Mouse (Mus musculus): ENCODE results near the gene Slc31a2. TPM values are rescaled to one million over a fixed set of nuclear protein-coding genes. Genes with fewer than 3 reads are reported as not detected.

The Slc31a2 gene
- total and polyA plus RNA-seq, 2 experiments from 2014 or later = 10.9 to 15.8 TPM

- Histone ChIP-seq H3K9me3 (ENCODE audit: low read length) (no peaks in the 10 kb centered on the region), H3K27me3 (ENCODE audit: insufficient read depth, low read length) (no peaks in the 10 kb centered on the region), H3K4me1 (ENCODE audit: insufficient read depth) (no peaks in the 10 kb centered on the region), H3K4me3 (ENCODE audit: low read depth, low read length) (no peak overlapping the region), H3K9ac (no peak overlapping the region), H3K36me3 (ENCODE audit: insufficient read depth) (no peaks in the 10 kb centered on the region), H3K27ac (ENCODE audit: low read depth, low read length) (no peak overlapping the region), H3K4me2 (ENCODE audit: low read depth) (no peak overlapping the region)
- ATAC-seq (no peak), DNase-seq (no peak)
- 61% methylated on average over 5 of the region's 5 CpGs for WGBS
- TF ChIP-seq CTCF (IDR thresholded peaks at IDR 0.05; ENCODE audit: low read depth) = no peak
These were observed 19.0 kb downstream of the Slc31a2 start for GRCm38 (mm10) chr4:62281319-62281718.

GRCm38 (mm10) chr4:62282969-62283368, 20.6 kb downstream of the Slc31a2 start:
- ATAC-seq (no peak), DNase-seq (no peak)
- H3K36me3 ChIP-seq (ENCODE audit: insufficient read depth) = no peaks in the 10 kb centered on the region
- no peak overlapping the region for H3K4me3 ChIP-seq (ENCODE audit: low read depth, low read length)
- no peaks in the 10 kb centered on the region for H3K27me3 ChIP-seq (ENCODE audit: insufficient read depth, low read length)
- no peak for TF ChIP-seq CTCF (IDR thresholded peaks at IDR 0.05; ENCODE audit: low read depth)
- WGBS = 86% methylated on average over 7 of the region's 7 CpGs
- no peak overlapping the region for H3K27ac ChIP-seq (ENCODE audit: low read depth, low read length)
- peaks cover 6% of the 10 kb centered on the region; the same call in 1 of the 2 replicates for H3K4me1 ChIP-seq (ENCODE audit: insufficient read depth)
- no peaks in the 10 kb centered on the region for H3K9me3 ChIP-seq (ENCODE audit: low read length)
- no peak overlapping the region for H3K4me2 ChIP-seq (ENCODE audit: low read depth)
- no peak overlapping the region for H3K9ac ChIP-seq

GRCm38 (mm10) chr4:62285576-62285975, 23.2 kb downstream of the Slc31a2 start:
- Histone ChIP-seq H3K9ac (no peak overlapping the region), H3K4me3 (ENCODE audit: low read depth, low read length) (peak overlapping the region; percentile 93; the same call in 1 of the 2 replicates), H3K27me3 (ENCODE audit: insufficient read depth, low read length) (no peaks in the 10 kb centered on the region), H3K36me3 (ENCODE audit: insufficient read depth) (0 out of 2 replicates have a peak, but pooled peaks cover 2% of the 10 kb centered on the region), H3K9me3 (ENCODE audit: low read length) (no peaks in the 10 kb centered on the region), H3K4me2 (ENCODE audit: low read depth) (peak overlapping the region; percentile 81), H3K4me1 (ENCODE audit: insufficient read depth) (peaks cover 10% of the 10 kb centered on the region; the same call in 1 of the 2 replicates), H3K27ac (ENCODE audit: low read depth, low read length) (no peak overlapping the region)
- TF ChIP-seq CTCF (IDR thresholded peaks at IDR 0.05; ENCODE audit: low read depth) = no peak
- ATAC-seq (no peak), DNase-seq (no peak)
- 75% methylated on average over 8 of the region's 8 CpGs for WGBS

GRCm38 (mm10) chr4:62286257-62286991, 24.1 kb downstream of the Slc31a2 start:
- Histone ChIP-seq H3K9ac (peak overlapping the region; percentile 70), H3K27ac (ENCODE audit: low read depth, low read length) (0 out of 2 replicates have a peak overlapping the region, but pooled peaks have one; percentile 30), H3K4me1 (ENCODE audit: insufficient read depth) (peaks cover 10% of the 10 kb centered on the region; the same call in 1 of the 2 replicates), H3K9me3 (ENCODE audit: low read length) (no peaks in the 10 kb centered on the region), H3K4me2 (ENCODE audit: low read depth) (peak overlapping the region; percentile 81), H3K27me3 (ENCODE audit: insufficient read depth, low read length) (no peaks in the 10 kb centered on the region), H3K36me3 (ENCODE audit: insufficient read depth) (0 out of 2 replicates have a peak, but pooled peaks cover 2% of the 10 kb centered on the region), H3K4me3 (ENCODE audit: low read depth, low read length) (peak overlapping the region; percentile 93)
- peak; percentile 96 for ATAC-seq
- TF ChIP-seq CTCF (IDR thresholded peaks at IDR 0.05; ENCODE audit: low read depth) = peak; percentile 45
- 2% methylated on average over 54 of the region's 55 CpGs for WGBS
- peak; percentile 88 for DNase-seq

- Histone ChIP-seq H3K4me3 (ENCODE audit: low read depth, low read length) (peak overlapping the region; percentile 93), H3K36me3 (ENCODE audit: insufficient read depth) (peaks cover 2% of the 10 kb centered on the region; the same call in 1 of the 2 replicates), H3K4me1 (ENCODE audit: insufficient read depth) (peaks cover 10% of the 10 kb centered on the region; the same call in 1 of the 2 replicates), H3K9me3 (ENCODE audit: low read length) (no peaks in the 10 kb centered on the region), H3K27me3 (ENCODE audit: insufficient read depth, low read length) (no peaks in the 10 kb centered on the region), H3K4me2 (ENCODE audit: low read depth) (peak overlapping the region; percentile 81), H3K27ac (ENCODE audit: low read depth, low read length) (no peak overlapping the region), H3K9ac (peak overlapping the region; percentile 70)
- peak; percentile 24 for DNase-seq
- 15% methylated on average over 12 of the region's 12 CpGs for WGBS
- TF ChIP-seq CTCF (IDR thresholded peaks at IDR 0.05; ENCODE audit: low read depth) = no peak
- ATAC-seq = no peak; the same call in 1 of the 2 replicates
These were observed 24.9 kb downstream of the Slc31a2 start for GRCm38 (mm10) chr4:62286992-62287900.

- H3K9me3 ChIP-seq (ENCODE audit: low read length) = no peaks in the 10 kb centered on the region
- ATAC-seq (no peak), DNase-seq (no peak)
- H3K4me3 ChIP-seq (ENCODE audit: low read depth, low read length) = no peak overlapping the region
- H3K36me3 ChIP-seq (ENCODE audit: insufficient read depth) = peaks cover 14% of the 10 kb centered on the region
- no peak overlapping the region for H3K4me2 ChIP-seq (ENCODE audit: low read depth)
- no peak overlapping the region for H3K9ac ChIP-seq
- peaks cover 10% of the 10 kb centered on the region; the same call in 1 of the 2 replicates for H3K4me1 ChIP-seq (ENCODE audit: insufficient read depth)
- TF ChIP-seq CTCF (IDR thresholded peaks at IDR 0.05; ENCODE audit: low read depth) = no peak
- no peak overlapping the region for H3K27ac ChIP-seq (ENCODE audit: low read depth, low read length)
- no peaks in the 10 kb centered on the region for H3K27me3 ChIP-seq (ENCODE audit: insufficient read depth, low read length)
- 86% methylated on average over 7 of the region's 7 CpGs for WGBS
These were observed 26.9 kb downstream of the Slc31a2 start for GRCm38 (mm10) chr4:62289226-62289625.
